Mouse (Mus musculus): ENCODE results near the gene Gm7903. TPM values are rescaled to one million over a fixed set of nuclear protein-coding genes. Genes with fewer than 3 reads are reported as not detected.
"Not testable (repeated sequence)": the region's sequence is repeated elsewhere in the genome, so short reads cannot be mapped to it uniquely, and the experiment has no call there.

Gene Gm7903
- polyA plus RNA-seq (2015; fragmentation: Nextera tagmentation; extraction: Ambion mirVana) = not detected in 2 replicates

- H3K9ac ChIP-seq (ENCODE audit: low read depth, low read length); H3K4me2 ChIP-seq (ENCODE audit: low read depth, low read length); H3K9me3 ChIP-seq (replicated peaks; ENCODE audit: control insufficient read depth, low read length); ATAC-seq (ENCODE audit: low read depth); H3K27ac ChIP-seq (ENCODE audit: low read length); H3K36me3 ChIP-seq (ENCODE audit: control insufficient read depth, insufficient read depth); H3K27me3 ChIP-seq (ENCODE audit: control insufficient read depth, insufficient read depth, low read depth, low read length); H3K4me3 ChIP-seq (ENCODE audit: low read depth, low read length); H3K4me1 ChIP-seq (ENCODE audit: control insufficient read depth, low read depth, low read length): not testable (repeated sequence)
- no CpG with 5 or more reads among the region's 15 CpGs for WGBS (ENCODE audit: insufficient replicate concordance)
These were observed at the start of gene Gm7903 for GRCm38 (mm10) chrX:135433535-135433934. TSS of gene Gm7903 (plus strand) at chrX:135433835.

GRCm38 (mm10) chrX:135403578-135403977 lies 30.1 kb upstream of the Gm7903 start:
- H3K27me3 ChIP-seq (ENCODE audit: control insufficient read depth, insufficient read depth, low read depth, low read length); H3K4me3 ChIP-seq (ENCODE audit: low read depth, low read length); ATAC-seq (ENCODE audit: low read depth); H3K36me3 ChIP-seq (ENCODE audit: control insufficient read depth, insufficient read depth); H3K4me2 ChIP-seq (ENCODE audit: low read depth, low read length); H3K9ac ChIP-seq (ENCODE audit: low read depth, low read length); H3K27ac ChIP-seq (ENCODE audit: low read length); H3K9me3 ChIP-seq (replicated peaks; ENCODE audit: control insufficient read depth, low read length); H3K4me1 ChIP-seq (ENCODE audit: control insufficient read depth, low read depth, low read length): not testable (repeated sequence)
- no CpG with 5 or more reads among the region's 3 CpGs for WGBS (ENCODE audit: insufficient replicate concordance)

DNA sequence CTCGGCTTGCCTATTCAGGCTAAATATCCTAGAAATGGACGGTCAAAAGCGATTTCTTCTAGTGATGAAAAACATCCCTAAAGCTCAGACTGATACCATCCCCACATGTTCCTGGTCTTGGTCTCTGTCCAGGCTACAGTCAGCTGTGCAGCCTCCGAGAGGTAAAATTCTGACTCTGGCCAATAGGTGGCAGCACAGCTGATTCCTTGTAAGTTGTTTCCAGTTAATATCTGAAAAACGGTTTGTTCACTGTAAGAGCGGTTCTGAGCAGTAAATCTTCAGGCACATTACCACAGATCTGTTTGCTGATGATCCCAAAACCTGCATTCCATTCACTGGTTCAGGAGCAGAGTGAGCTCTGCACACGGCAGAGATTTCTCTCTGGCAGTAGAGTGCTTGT lies 12.4 kb upstream of the Gm7903 start:
- not testable (repeated sequence) for H3K36me3 ChIP-seq (ENCODE audit: control insufficient read depth, insufficient read depth); H3K27me3 ChIP-seq (ENCODE audit: control insufficient read depth, insufficient read depth, low read depth, low read length); H3K4me2 ChIP-seq (ENCODE audit: low read depth, low read length); H3K4me3 ChIP-seq (ENCODE audit: low read depth, low read length); H3K27ac ChIP-seq (ENCODE audit: low read length); H3K9ac ChIP-seq (ENCODE audit: low read depth, low read length); ATAC-seq (ENCODE audit: low read depth); H3K9me3 ChIP-seq (replicated peaks; ENCODE audit: control insufficient read depth, low read length); H3K4me1 ChIP-seq (ENCODE audit: control insufficient read depth, low read depth, low read length)
- 32% methylated on average over 3 of the region's 7 CpGs for WGBS (ENCODE audit: insufficient replicate concordance)

DNA sequence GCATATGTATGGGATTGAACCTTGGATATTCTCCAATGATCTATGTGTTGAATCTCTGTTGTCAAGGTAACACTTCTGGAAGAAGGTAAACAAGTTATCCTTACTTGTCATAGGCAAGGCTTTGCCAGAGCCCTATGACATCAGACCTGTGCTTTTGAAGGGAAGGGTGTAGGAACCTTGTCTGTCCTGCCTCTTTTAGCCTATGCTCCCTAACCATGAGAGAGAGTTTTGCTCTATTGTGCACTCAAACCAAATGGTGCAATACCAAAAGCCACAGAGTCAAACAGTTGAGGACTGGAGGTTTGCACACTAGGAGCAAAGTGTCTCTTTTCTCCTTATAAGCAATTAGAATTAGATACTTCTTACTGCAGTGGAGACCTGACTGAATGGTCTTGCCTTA lies 11.8 kb upstream of the Gm7903 start:
- not testable (repeated sequence) for ATAC-seq (ENCODE audit: low read depth)

GRCm38 (mm10) chrX:135422473-135422872 lies 11.2 kb upstream of the Gm7903 start:
- H3K4me2 ChIP-seq (ENCODE audit: low read depth, low read length); H3K4me1 ChIP-seq (ENCODE audit: control insufficient read depth, low read depth, low read length); H3K9ac ChIP-seq (ENCODE audit: low read depth, low read length); H3K36me3 ChIP-seq (ENCODE audit: control insufficient read depth, insufficient read depth); ATAC-seq (ENCODE audit: low read depth); H3K9me3 ChIP-seq (replicated peaks; ENCODE audit: control insufficient read depth, low read length); H3K27me3 ChIP-seq (ENCODE audit: control insufficient read depth, insufficient read depth, low read depth, low read length); H3K27ac ChIP-seq (ENCODE audit: low read length); H3K4me3 ChIP-seq (ENCODE audit: low read depth, low read length): not testable (repeated sequence)
- no CpG with 5 or more reads among the region's 4 CpGs for WGBS (ENCODE audit: insufficient replicate concordance)

More for the DNA sequence above, 11.8 kb upstream of the Gm7903 start:
- not testable (repeated sequence) for H3K4me3 ChIP-seq (ENCODE audit: low read depth, low read length); H3K4me2 ChIP-seq (ENCODE audit: low read depth, low read length); H3K27ac ChIP-seq (ENCODE audit: low read length); H3K9ac ChIP-seq (ENCODE audit: low read depth, low read length); H3K27me3 ChIP-seq (ENCODE audit: control insufficient read depth, insufficient read depth, low read depth, low read length); H3K4me1 ChIP-seq (ENCODE audit: control insufficient read depth, low read depth, low read length); H3K36me3 ChIP-seq (ENCODE audit: control insufficient read depth, insufficient read depth); H3K9me3 ChIP-seq (replicated peaks; ENCODE audit: control insufficient read depth, low read length)

DNA sequence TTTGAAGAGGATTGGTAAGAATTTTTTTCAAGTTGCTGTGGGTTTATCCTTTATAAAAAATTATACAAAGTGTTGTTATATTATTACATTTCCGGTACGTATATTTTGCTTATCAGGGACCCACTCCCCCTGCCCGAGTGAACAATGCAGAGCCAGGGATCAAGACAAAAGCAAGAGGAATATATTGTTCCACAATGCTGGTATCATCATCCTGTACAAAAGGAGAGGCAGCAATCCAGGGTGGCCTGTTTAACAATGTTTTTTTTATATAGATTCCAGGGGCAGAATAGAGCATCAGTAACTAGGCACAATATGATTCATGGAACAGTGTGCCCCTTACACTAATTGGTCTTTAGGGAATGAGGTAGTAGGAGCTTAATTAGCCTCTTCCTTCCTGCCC lies 30.5 kb downstream of the Gm7903 start:
- H3K27ac ChIP-seq (ENCODE audit: low read length); H3K9ac ChIP-seq (ENCODE audit: low read depth, low read length); H3K9me3 ChIP-seq (replicated peaks; ENCODE audit: control insufficient read depth, low read length); H3K27me3 ChIP-seq (ENCODE audit: control insufficient read depth, insufficient read depth, low read depth, low read length); H3K4me1 ChIP-seq (ENCODE audit: control insufficient read depth, low read depth, low read length); H3K36me3 ChIP-seq (ENCODE audit: control insufficient read depth, insufficient read depth); ATAC-seq (ENCODE audit: low read depth); H3K4me3 ChIP-seq (ENCODE audit: low read depth, low read length); H3K4me2 ChIP-seq (ENCODE audit: low read depth, low read length): not testable (repeated sequence)
- no CpG with 5 or more reads among the region's 3 CpGs for WGBS (ENCODE audit: insufficient replicate concordance)

GRCm38 (mm10) chrX:135481902-135482301 lies 48.3 kb downstream of the Gm7903 start:
- H3K36me3 ChIP-seq (ENCODE audit: control insufficient read depth, insufficient read depth); ATAC-seq (ENCODE audit: low read depth); H3K4me2 ChIP-seq (ENCODE audit: low read depth, low read length); H3K27me3 ChIP-seq (ENCODE audit: control insufficient read depth, insufficient read depth, low read depth, low read length); H3K9ac ChIP-seq (ENCODE audit: low read depth, low read length); H3K4me3 ChIP-seq (ENCODE audit: low read depth, low read length); H3K27ac ChIP-seq (ENCODE audit: low read length); H3K4me1 ChIP-seq (ENCODE audit: control insufficient read depth, low read depth, low read length); H3K9me3 ChIP-seq (replicated peaks; ENCODE audit: control insufficient read depth, low read length): not testable (repeated sequence)
- no CpG with 5 or more reads among the region's 6 CpGs for WGBS (ENCODE audit: insufficient replicate concordance)

GRCm38 (mm10) chrX:135483183-135483582 lies 49.5 kb downstream of the Gm7903 start:
- not testable (repeated sequence) for H3K27me3 ChIP-seq (ENCODE audit: control insufficient read depth, insufficient read depth, low read depth, low read length); ATAC-seq (ENCODE audit: low read depth); H3K4me2 ChIP-seq (ENCODE audit: low read depth, low read length); H3K27ac ChIP-seq (ENCODE audit: low read length); H3K9me3 ChIP-seq (replicated peaks; ENCODE audit: control insufficient read depth, low read length); H3K36me3 ChIP-seq (ENCODE audit: control insufficient read depth, insufficient read depth); H3K4me1 ChIP-seq (ENCODE audit: control insufficient read depth, low read depth, low read length); H3K4me3 ChIP-seq (ENCODE audit: low read depth, low read length); H3K9ac ChIP-seq (ENCODE audit: low read depth, low read length)
- no CpG with 5 or more reads among the region's 3 CpGs for WGBS (ENCODE audit: insufficient replicate concordance)

Data from liver, embryonic 16.5 days (tissue).